Mouse (Mus musculus) heart, embryonic 11.5 days (tissue): ENCODE data around the gene Ehd1. TPM values are rescaled to one million over a fixed set of nuclear protein-coding genes. Genes with fewer than 3 reads are reported as not detected.

Source experiments
- ATAC-seq: fragments of 200-750 bp; cut with Nextera tagmentation; replicated peaks from 2 replicates; pipeline ENCODE4 v1.8.0; 2017; ENCODE audit warnings: moderate library complexity; ENCODE audit not compliant: insufficient number of reproducible peaks, low FRiP score, low TSS enrichment
- H3K27ac ChIP-seq: fragments of 300-500 bp; sonication (generic); 2 replicates; pipeline ENCODE4 v1.5.1; 2014; ENCODE audit warnings: mild to moderate bottlenecking, low read depth, low read length
- H3K27me3 ChIP-seq: fragments of 300-500 bp; sonication (generic); 2 replicates; pipeline ENCODE4 v1.6.1; 2014; ENCODE audit warnings: mild to moderate bottlenecking, low read length, mixed read lengths; ENCODE audit not compliant: control insufficient read depth, insufficient read depth
- H3K36me3 ChIP-seq: fragments of 300-500 bp; sonication (generic); 2 replicates; pipeline ENCODE4 v1.6.1; 2014; ENCODE audit warnings: mild to moderate bottlenecking, low read length, moderate library complexity, mixed read lengths; ENCODE audit not compliant: control insufficient read depth, insufficient read depth
- H3K4me1 ChIP-seq: fragments of 300-500 bp; sonication (generic); 2 replicates; pipeline ENCODE4 v1.6.1; 2014; ENCODE audit warnings: low read length; ENCODE audit not compliant: control insufficient read depth, insufficient read depth
- H3K4me2 ChIP-seq: fragments of 300-500 bp; sonication (generic); 2 replicates; pipeline ENCODE4 v1.6.1; 2014; ENCODE audit warnings: mild to moderate bottlenecking, moderate library complexity
- H3K4me3 ChIP-seq: fragments of 300-500 bp; sonication (generic); 2 replicates; pipeline ENCODE4 v1.5.1; 2014; ENCODE audit warnings: low read depth, low read length
- H3K9ac ChIP-seq: fragments of 300-500 bp; sonication (generic); 2 replicates; pipeline ENCODE4 v1.6.1; 2014; ENCODE audit warnings: mild to moderate bottlenecking, low read depth, low read length, moderate library complexity
- H3K9me3 ChIP-seq: fragments of 300-500 bp; sonication (generic); replicated peaks from 2 replicates; pipeline ENCODE4 v1.6.1; 2016; ENCODE audit warnings: low read length; ENCODE audit not compliant: control insufficient read depth
- WGBS: fragments of 180-500 bp; shearing (Covaris S2); extraction: QIAGEN DNeasy Blood & Tissue Kit; methylation state at CpG from one replicate; pipeline ENCODE4 v1.1.7; 2014; ENCODE audit not compliant: insufficient replicate concordance; 5-methylcytosine and 5-hydroxymethylcytosine counted together
- polyA plus RNA-seq: library from polyadenylated mRNA; unstranded; fragments of >200 nt; fragmentation: Nextera tagmentation; extraction: Ambion mirVana; gene quantifications from 2 replicates; pipeline ENCODE4 v1.2.1, GENCODE M21; 2014

Gene Ehd1
- polyA plus RNA-seq, 1 experiment from 2014 or later = 70.0 TPM

DNA sequence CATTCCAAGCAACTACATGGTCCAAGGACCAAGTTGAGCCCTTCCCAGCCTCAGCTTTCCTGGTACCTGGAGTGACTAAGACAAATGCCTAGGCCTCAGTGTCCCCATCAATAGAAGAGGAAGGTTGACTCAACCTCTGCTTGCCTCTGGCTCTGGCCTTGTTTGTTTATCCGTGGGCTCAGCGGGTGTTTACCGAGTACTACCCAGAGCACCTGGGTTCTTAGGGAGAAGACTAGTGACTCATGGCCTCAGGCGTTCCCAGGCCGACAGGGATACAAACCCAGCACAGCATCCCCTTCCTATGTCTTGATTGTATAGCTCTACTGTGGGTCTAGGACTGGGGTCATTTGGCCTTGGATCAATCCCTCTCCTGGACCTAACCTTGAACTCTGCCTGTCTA is 33.3 kb upstream of the Ehd1 start:
- no peaks in the 10 kb centered on the region for H3K9me3 ChIP-seq
- H3K4me1 ChIP-seq = peaks cover 4% of the 10 kb centered on the region
- no peak for ATAC-seq
- H3K9ac ChIP-seq = no peak overlapping the region
- no peak overlapping the region for H3K27ac ChIP-seq
- H3K4me2 ChIP-seq = no peak overlapping the region
- H3K27me3 ChIP-seq = no peaks in the 10 kb centered on the region
- 77% methylated on average over 5 of the region's 5 CpGs for whole genome bisulfite sequencing
- peaks cover 17% of the 10 kb centered on the region for H3K36me3 ChIP-seq
- no peak overlapping the region for H3K4me3 ChIP-seq

DNA sequence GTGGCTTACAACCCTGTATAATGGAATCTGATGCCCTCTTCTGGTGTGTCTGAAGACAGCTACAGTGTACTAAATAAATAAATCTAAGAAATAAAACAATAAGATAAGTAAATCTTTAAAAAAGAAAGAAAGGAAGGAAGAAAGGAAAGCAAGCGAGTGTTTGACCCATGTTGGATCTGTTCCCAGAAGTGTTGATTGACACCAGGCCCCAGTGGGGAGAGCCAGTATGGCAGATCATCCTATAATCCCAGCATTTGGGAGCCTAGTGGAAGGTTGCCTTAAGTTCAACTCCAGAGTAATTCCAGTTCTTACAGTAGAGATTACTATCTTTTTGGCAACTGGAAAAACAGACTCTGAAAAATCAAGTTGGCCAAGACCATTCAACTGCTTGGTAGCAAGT is 30.7 kb upstream of the Ehd1 start:
- no peaks in the 10 kb centered on the region for H3K27me3 ChIP-seq
- no peaks in the 10 kb centered on the region for H3K9me3 ChIP-seq
- no peak overlapping the region for H3K27ac ChIP-seq
- no peak for ATAC-seq
- peaks cover 17% of the 10 kb centered on the region for H3K36me3 ChIP-seq
- H3K4me1 ChIP-seq = peaks cover 4% of the 10 kb centered on the region
- H3K9ac ChIP-seq = no peak overlapping the region
- H3K4me2 ChIP-seq = no peak overlapping the region
- H3K4me3 ChIP-seq = no peak overlapping the region
- 80% methylated on average over 1 of the region's 1 CpGs for WGBS

- Histone ChIP-seq H3K27me3 (no peaks in the 10 kb centered on the region), H3K9me3 (no peaks in the 10 kb centered on the region), H3K27ac (no peak overlapping the region), H3K36me3 (peaks cover 26% of the 10 kb centered on the region), H3K4me2 (no peak overlapping the region), H3K9ac (no peak overlapping the region), H3K4me3 (no peak overlapping the region), H3K4me1 (peaks cover 1% of the 10 kb centered on the region)
- 88% methylated on average over 29 of the region's 29 CpGs for WGBS
- ATAC-seq = no peak
These were observed 28.8 kb upstream of the Ehd1 start for GRCm38 (mm10) chr19:6247526-6248300.

DNA sequence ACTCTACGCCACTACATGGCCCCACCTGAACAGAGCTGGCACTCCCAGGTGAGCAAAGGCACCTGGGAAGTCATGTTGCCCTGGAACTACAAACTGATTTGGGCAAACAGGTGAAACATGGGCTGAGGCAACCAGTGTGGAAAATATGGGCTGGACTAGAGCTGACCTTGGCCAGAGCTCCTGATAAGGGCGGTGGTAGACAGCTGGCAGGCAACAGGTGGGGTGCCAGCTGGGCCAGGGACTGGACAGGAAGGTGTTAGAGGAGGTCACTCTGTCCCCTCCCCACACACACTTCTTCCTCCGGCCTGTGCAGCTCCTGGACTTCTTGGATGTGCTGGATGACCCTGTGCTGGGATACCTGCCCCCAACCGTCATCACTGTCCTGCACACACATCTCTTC is 23.5 kb upstream of the Ehd1 start:
- Histone ChIP-seq H3K27me3 (no peaks in the 10 kb centered on the region), H3K9ac (no peak overlapping the region), H3K4me3 (no peak overlapping the region), H3K27ac (no peak overlapping the region), H3K36me3 (peaks cover 36% of the 10 kb centered on the region), H3K4me1 (no peaks in the 10 kb centered on the region), H3K9me3 (no peaks in the 10 kb centered on the region), H3K4me2 (no peak overlapping the region)
- WGBS = 93% methylated on average over 4 of the region's 4 CpGs
- no peak for ATAC-seq

DNA sequence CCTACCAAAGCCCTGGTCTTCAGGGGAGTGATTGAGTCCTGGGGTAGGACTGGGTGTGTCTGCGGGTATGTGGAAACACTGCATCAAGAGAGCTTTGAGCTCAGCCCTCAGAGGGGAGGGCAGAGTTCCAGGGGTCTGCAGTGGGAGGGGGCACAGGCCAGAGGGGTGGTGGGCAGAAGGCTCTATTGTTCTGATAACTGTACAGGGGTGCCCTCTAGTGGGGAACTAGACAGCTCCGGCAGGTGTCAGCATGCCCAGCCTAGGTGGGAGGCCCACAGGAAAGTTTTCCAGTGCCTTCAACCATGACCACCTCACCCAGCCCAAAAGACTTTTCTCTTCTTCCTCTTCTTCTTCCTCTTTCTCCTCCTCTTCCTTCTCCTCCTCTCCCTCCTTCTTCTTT is 16.1 kb upstream of the Ehd1 start:
- Histone ChIP-seq H3K27ac (no peak overlapping the region), H3K27me3 (no peaks in the 10 kb centered on the region), H3K4me3 (no peak overlapping the region), H3K9ac (no peak overlapping the region), H3K4me1 (no peaks in the 10 kb centered on the region), H3K9me3 (no peaks in the 10 kb centered on the region), H3K36me3 (peaks cover 45% of the 10 kb centered on the region), H3K4me2 (no peak overlapping the region)
- ATAC-seq = no peak
- WGBS = 81% methylated on average over 2 of the region's 2 CpGs

DNA sequence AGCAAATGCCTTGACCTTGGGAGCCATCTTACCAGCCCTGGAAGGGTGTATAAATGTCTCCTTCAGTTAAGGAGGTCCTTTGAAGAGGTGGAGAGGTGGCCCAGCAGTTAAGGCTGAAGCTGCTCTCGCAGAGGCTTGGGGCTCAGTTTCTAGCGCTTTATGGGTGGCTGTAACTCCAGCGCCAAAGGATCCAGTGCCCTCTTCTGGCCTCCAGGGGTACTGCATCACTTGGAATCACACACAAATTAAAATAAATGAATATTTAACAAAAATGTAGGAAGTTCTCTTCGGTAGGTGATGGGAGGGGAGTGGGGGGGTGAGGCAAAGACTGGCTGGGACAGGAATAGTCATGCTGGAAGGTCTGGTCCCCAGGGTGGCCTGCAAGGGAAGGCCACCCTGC is 15.6 kb upstream of the Ehd1 start:
- WGBS = 78% methylated on average over 4 of the region's 4 CpGs
- no peak overlapping the region for H3K9ac ChIP-seq
- H3K27me3 ChIP-seq = no peaks in the 10 kb centered on the region
- H3K27ac ChIP-seq = no peak overlapping the region
- no peaks in the 10 kb centered on the region for H3K9me3 ChIP-seq
- H3K4me2 ChIP-seq = no peak overlapping the region
- H3K4me1 ChIP-seq = no peaks in the 10 kb centered on the region
- H3K36me3 ChIP-seq = peaks cover 42% of the 10 kb centered on the region
- no peak overlapping the region for H3K4me3 ChIP-seq
- no peak for ATAC-seq

GRCm38 (mm10) chr19:6261379-6261778 is 15.1 kb upstream of the Ehd1 start:
- Histone ChIP-seq H3K4me3 (no peak overlapping the region), H3K27ac (no peak overlapping the region), H3K4me2 (no peak overlapping the region), H3K27me3 (no peaks in the 10 kb centered on the region), H3K9me3 (no peaks in the 10 kb centered on the region), H3K9ac (no peak overlapping the region), H3K36me3 (peaks cover 42% of the 10 kb centered on the region), H3K4me1 (no peaks in the 10 kb centered on the region)
- WGBS = 89% methylated on average over 14 of the region's 14 CpGs
- no peak for ATAC-seq

- H3K36me3 ChIP-seq = peaks cover 35% of the 10 kb centered on the region
- H3K4me1 ChIP-seq = no peaks in the 10 kb centered on the region
- WGBS = 60% methylated on average over 7 of the region's 7 CpGs
- H3K4me2 ChIP-seq = no peak overlapping the region
- H3K4me3 ChIP-seq = no peak overlapping the region
- H3K9ac ChIP-seq = no peak overlapping the region
- H3K9me3 ChIP-seq = no peaks in the 10 kb centered on the region
- 0 out of 2 replicates have a peak, but pooled peaks cover 2% of the 10 kb centered on the region for H3K27me3 ChIP-seq
- no peak for ATAC-seq
- no peak overlapping the region for H3K27ac ChIP-seq
These were observed 14.3 kb upstream of the Ehd1 start for GRCm38 (mm10) chr19:6262222-6262621.

DNA sequence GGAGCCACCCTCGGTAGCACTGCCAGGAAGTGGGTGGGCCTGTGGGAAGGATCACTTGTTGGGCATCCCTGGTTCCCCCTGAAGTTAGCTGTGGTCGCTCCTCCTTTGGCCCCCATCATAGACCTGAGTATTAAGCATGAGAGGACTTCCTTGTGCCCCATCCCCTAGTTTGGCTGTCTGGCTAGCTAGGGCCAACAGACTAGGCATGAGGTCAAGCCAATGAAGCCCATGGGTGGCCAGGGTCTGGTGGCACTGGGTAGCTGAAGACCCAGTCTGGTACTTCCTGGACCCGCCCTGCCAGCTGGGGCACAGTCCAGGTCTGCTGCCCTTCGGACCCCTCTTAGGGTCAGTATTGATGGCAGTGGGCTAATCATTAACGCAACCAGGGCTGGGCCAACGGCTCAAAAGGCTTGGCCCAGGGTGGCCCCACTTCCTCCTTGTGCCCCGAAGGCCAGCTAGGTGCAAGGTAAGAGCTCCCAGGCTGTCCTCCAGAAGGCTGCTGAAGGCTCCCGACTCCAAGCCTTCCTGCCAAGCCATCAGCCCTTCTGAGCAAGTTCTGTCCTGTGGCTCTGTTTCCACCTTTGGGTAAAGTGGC is 13.6 kb upstream of the Ehd1 start:
- WGBS = 85% methylated on average over 8 of the region's 8 CpGs
- peaks cover 33% of the 10 kb centered on the region for H3K36me3 ChIP-seq
- H3K27ac ChIP-seq = no peak overlapping the region
- H3K9ac ChIP-seq = no peak overlapping the region
- H3K4me1 ChIP-seq = no peaks in the 10 kb centered on the region
- no peak for ATAC-seq
- H3K9me3 ChIP-seq = no peaks in the 10 kb centered on the region
- H3K4me2 ChIP-seq = no peak overlapping the region
- 0 out of 2 replicates have a peak, but pooled peaks cover 3% of the 10 kb centered on the region for H3K27me3 ChIP-seq
- no peak overlapping the region for H3K4me3 ChIP-seq
